ENCODE assay signal across 18 mouse cellular contexts in the genomic region with DNA sequence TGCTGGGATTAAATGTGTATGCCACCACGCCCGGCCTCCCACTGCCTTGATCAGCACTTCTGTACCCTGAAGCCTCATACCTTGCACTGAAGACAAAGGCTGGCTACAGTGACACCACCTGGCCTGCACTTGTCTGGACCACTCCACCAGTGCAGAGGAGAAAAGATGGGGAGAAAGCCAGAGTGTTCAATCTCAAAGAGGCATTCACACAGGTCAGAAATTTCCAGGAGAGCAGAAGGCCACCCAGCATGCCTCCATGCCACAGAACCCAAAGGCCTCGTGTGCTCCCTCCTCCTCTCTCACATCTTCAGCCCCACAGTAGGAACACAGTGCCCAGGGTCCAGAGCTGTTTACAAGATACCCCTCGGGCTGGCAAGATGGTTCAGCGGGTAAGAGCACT.
DNase-seq lines count a peak whose midpoint lies in the region; ATAC-seq lines count a peak whose summit lies in the region.
"Had no signal": no experiment of that assay in that cellular context is flagged by ENCODE, and none has a peak within 500 bp of the region (broad histone marks: within the 10 kb centered on the region; RNA-seq: fewer than 3 reads in every experiment).

No protein-coding gene starts in this region.

- DNase-seq in cerebellum, adult 18-20 months = peak; percentile 36 to 45
- DNase-seq in cerebellum, postnatal 14 days = no peak
- DNase-seq in cerebellum, adult 9-10 months = peak; percentile 54
- DNase-seq in cerebellum, postnatal 10 days = no peak
- DNase-seq in cerebellum, postnatal 36 days = peak; percentile 38 to 49
- DNase-seq: adrenal gland, adult 8-10 months; adrenal gland, postnatal 14 days; adrenal gland, postnatal 36 days; B cell, adult 2 months; cerebellum, adult 11-12 months; embryo, embryonic 11 days; gastrocnemius, adult 2 months had no signal

- no peak for ATAC-seq in cerebellum, adult (ENCODE audit: insufficient number of reproducible peaks, low FRiP score, low TSS enrichment)
- ATAC-seq: activated CD4-positive, CD25-positive, alpha-beta regulatory T cell, adult 4 months; CD4-positive, CD25-positive, alpha-beta regulatory T cell, adult 4 months; forebrain, embryonic 14.5 days; forebrain, embryonic 16.5 days; Patski had no signal

Comparison
In these comparisons a context has a peak if more than half of its experiments do, and no peak if none do; other contexts are left out.
1. DNase-seq: peak in cerebellum, adult 18-20 months (2 of 2), cerebellum, adult 9-10 months (single experiment) and cerebellum, postnatal 36 days (2 of 2); none in cerebellum, postnatal 14 days (0 of 2) and cerebellum, postnatal 10 days (0 of 2).